ENCODE assay signal across 10 mouse cellular contexts in genomic region chr4:110286841-110287240, GRCm38 (mm10).
DNase-seq lines count a peak whose midpoint lies in the region; ATAC-seq and TF ChIP-seq lines count a peak whose summit lies in the region.
"Had no signal": no experiment of that assay in that cellular context is flagged by ENCODE, and none has a peak within 500 bp of the region (broad histone marks: within the 10 kb centered on the region; RNA-seq: fewer than 3 reads in every experiment).

No protein-coding gene starts in this region.

- no peak for DNase-seq in heart, postnatal 36 days
- no peak for DNase-seq in CH12.LX (ENCODE audit: extremely low read depth)
- DNase-seq in limb, embryonic 14.5 days (ENCODE audit: low spot score), result no peak
- DNase-seq in cerebellum, postnatal 14 days, result no peak
- no peak for DNase-seq in embryo, embryonic 10.5 days (ENCODE audit: low spot score)
- DNase-seq in thymus, postnatal 0 days (ENCODE audit: low spot score), result no peak
- DNase-seq: gastrocnemius, postnatal 10 days; lung, adult 2 months had no signal

- WGBS in heart, embryonic 12.5 days, result 72% methylated on average over 7 of the region's 7 CpGs
- 9% methylated on average over 7 of the region's 7 CpGs for WGBS in forebrain, embryonic 16.5 days
- WGBS in limb, embryonic 14.5 days, result 42% methylated on average over 7 of the region's 7 CpGs

- H3K27ac ChIP-seq in heart, embryonic 12.5 days (ENCODE audit: poor library complexity, severe bottlenecking), result no peak overlapping the region
- no peak overlapping the region for H3K27ac ChIP-seq in CH12.LX (ENCODE audit: insufficient read depth, low read depth)
- peak overlapping the region; percentile 96 for H3K27ac ChIP-seq in forebrain, embryonic 16.5 days (ENCODE audit: low read length)
- H3K27ac ChIP-seq in limb, embryonic 14.5 days (replicated peaks; ENCODE audit: low read depth, low read length), result no peak overlapping the region

- ATAC-seq in heart, embryonic 12.5 days (ENCODE audit: insufficient number of reproducible peaks, low FRiP score), result no peak
- peak; percentile 16; the same call in 1 of the 2 replicates for ATAC-seq in forebrain, embryonic 16.5 days
- ATAC-seq in limb, embryonic 14.5 days (ENCODE audit: low FRiP score, low read depth), result no peak

- no peak for TF ChIP-seq POLR2A in CH12.LX (IDR thresholded peaks at IDR 0.05; ENCODE audit: low read depth, low read length)
- TF ChIP-seq POLR2A in limb, embryonic 14.5 days (IDR thresholded peaks at IDR 0.05; ENCODE audit: borderline replicate concordance, extremely low read depth, insufficient read depth, insufficient read length), result no peak

- H3K4me3 ChIP-seq in heart, embryonic 12.5 days, result peak overlapping the region; percentile 25; the same call in 1 of the 2 replicates
- H3K4me3 ChIP-seq in CH12.LX (replicated peaks in 1 of 3; ENCODE audit: low read depth in 2 of 3, low read length in 2 of 3, poor library complexity in 1 of 3), result no peak overlapping the region
- H3K4me3 ChIP-seq in forebrain, embryonic 16.5 days (replicated peaks; ENCODE audit: low read length), result peak overlapping the region; percentile 50
- 0 out of 2 replicates have a peak overlapping the region, but pooled peaks have one; percentile 9 for H3K4me3 ChIP-seq in limb, embryonic 14.5 days (replicated peaks; ENCODE audit: low read length)

- H3K9me3 ChIP-seq in heart, embryonic 12.5 days (replicated peaks), result no peaks in the 10 kb centered on the region
- H3K9me3 ChIP-seq in CH12.LX (replicated peaks; ENCODE audit: low read length), result no peaks in the 10 kb centered on the region
- H3K9me3 ChIP-seq in forebrain, embryonic 16.5 days (ENCODE audit: control insufficient read depth, low read length), result no peaks in the 10 kb centered on the region
- no peaks in the 10 kb centered on the region for H3K9me3 ChIP-seq in limb, embryonic 14.5 days (ENCODE audit: control insufficient read depth, low read length)

- no peak for TF ChIP-seq CTCF in CH12.LX (conservative IDR thresholded peaks at IDR 0.05 in 1 of 2, IDR thresholded peaks at IDR 0.05 in 1 of 2; ENCODE audit: low read depth in 2 of 2, low read length in 2 of 2)

- H3K79me2 ChIP-seq in CH12.LX (replicated peaks; ENCODE audit: control insufficient read depth, extremely low read depth, insufficient read depth, poor library complexity, severe bottlenecking), result no peaks in the 10 kb centered on the region

- no peak for TF ChIP-seq EP300 in CH12.LX (IDR thresholded peaks at IDR 0.05; ENCODE audit: low read length)

- peaks cover 20% of the 10 kb centered on the region; the same call in 1 of the 2 replicates for H3K4me1 ChIP-seq in heart, embryonic 12.5 days (replicated peaks)
- H3K4me1 ChIP-seq in CH12.LX (ENCODE audit: control insufficient read depth in 1 of 2, insufficient read depth in 2 of 2), result peaks cover 0 to 4% of the 10 kb centered on the region in 2 experiments; a peak in 3 of 4 replicates
- H3K4me1 ChIP-seq in forebrain, embryonic 16.5 days (replicated peaks; ENCODE audit: control insufficient read depth, insufficient read depth, low read length), result peaks cover 19% of the 10 kb centered on the region
- H3K4me1 ChIP-seq in limb, embryonic 14.5 days (ENCODE audit: control insufficient read depth, insufficient read depth, low read length), result peaks cover 17% of the 10 kb centered on the region; the same call in 1 of the 2 replicates

- intact Hi-C loops in heart, postnatal 36 days (cut with DNase I), result no loop called here

- H3K4me2 ChIP-seq in heart, embryonic 12.5 days, result peak overlapping the region; percentile 54
- H3K4me2 ChIP-seq in CH12.LX (ENCODE audit: insufficient read depth, low read depth, poor library complexity, severe bottlenecking), result peak overlapping the region; percentile 79
- H3K4me2 ChIP-seq in forebrain, embryonic 16.5 days (ENCODE audit: low read length), result peak overlapping the region; percentile 53
- peak overlapping the region; percentile 30; the same call in 1 of the 2 replicates for H3K4me2 ChIP-seq in limb, embryonic 14.5 days (replicated peaks; ENCODE audit: low read depth, low read length, severe bottlenecking)

- in situ Hi-C loops in CH12.LX (cut with MboI; ENCODE audit: low pct_ligation_motif_present, low pct_unique_long_range_greater_than_20kb, low sequenced_read_pairs), result no loop called here

- dilution Hi-C loops in CH12.LX (cut with MboI; ENCODE audit: extremely low pct_ligation_motif_present, extremely low pct_unique_long_range_greater_than_20kb, low sequenced_read_pairs), result no loop called here

- no peak for TF ChIP-seq RAD21 in CH12.LX (IDR thresholded peaks at IDR 0.05; ENCODE audit: low read depth, low read length)

- no peak overlapping the region for H3K9ac ChIP-seq in heart, embryonic 12.5 days
- H3K9ac ChIP-seq in CH12.LX (ENCODE audit: insufficient read depth, low read depth), result no peak overlapping the region
- peak overlapping the region; percentile 78 for H3K9ac ChIP-seq in forebrain, embryonic 16.5 days (replicated peaks; ENCODE audit: low read depth, low read length)
- no peak overlapping the region for H3K9ac ChIP-seq in limb, embryonic 14.5 days (ENCODE audit: low read depth, low read length, severe bottlenecking)

- H3K36me3 ChIP-seq in heart, embryonic 12.5 days, result no peaks in the 10 kb centered on the region
- H3K36me3 ChIP-seq in CH12.LX (replicated peaks in 1 of 2; ENCODE audit: control insufficient read depth in 1 of 2, insufficient read depth in 1 of 2, low read length in 1 of 2), result no peaks in the 10 kb centered on the region
- no peaks in the 10 kb centered on the region for H3K36me3 ChIP-seq in forebrain, embryonic 16.5 days (ENCODE audit: control insufficient read depth, insufficient read depth)
- H3K36me3 ChIP-seq in limb, embryonic 14.5 days (ENCODE audit: control insufficient read depth, insufficient read depth, low read length), result no peaks in the 10 kb centered on the region

- H3K27me3 ChIP-seq in heart, embryonic 12.5 days (replicated peaks), result no peaks in the 10 kb centered on the region
- H3K27me3 ChIP-seq in CH12.LX (replicated peaks), result peaks cover 2% of the 10 kb centered on the region
- no peaks in the 10 kb centered on the region for H3K27me3 ChIP-seq in forebrain, embryonic 16.5 days (replicated peaks; ENCODE audit: control insufficient read depth, insufficient read depth, low read length)
- H3K27me3 ChIP-seq in limb, embryonic 14.5 days (ENCODE audit: control insufficient read depth, insufficient read depth, low read length), result no peaks in the 10 kb centered on the region

TF ChIP-seq in CH12.LX, 34 proteins besides CTCF, POLR2A, EP300 and RAD21:
- TF ChIP-seq NELFE (IDR thresholded peaks at IDR 0.05; ENCODE audit: low read depth, low read length) (no peak), MXI1 (IDR thresholded peaks at IDR 0.05; ENCODE audit: low read depth, low read length) (no peak), ZKSCAN1 (IDR thresholded peaks at IDR 0.05; ENCODE audit: borderline replicate concordance, low read depth, low read length) (no peak), RCOR1 (conservative IDR thresholded peaks at IDR 0.05; ENCODE audit: low read depth, low read length) (no peak), ZMIZ1 (IDR thresholded peaks at IDR 0.05; ENCODE audit: low read depth, low read length) (no peak), CHD2 (IDR thresholded peaks at IDR 0.05; ENCODE audit: low read length) (no peak), JUN (IDR thresholded peaks at IDR 0.05; ENCODE audit: insufficient read depth, low read depth, low read length) (no peak), JUND (conservative IDR thresholded peaks at IDR 0.05; ENCODE audit: low read depth, low read length) (no peak), SMC3 (IDR thresholded peaks at IDR 0.05; ENCODE audit: low read depth, low read length) (no peak), POLR2AphosphoS2 (IDR thresholded peaks at IDR 0.05; ENCODE audit: low read depth, low read length) (no peak), HCFC1 (IDR thresholded peaks at IDR 0.05; ENCODE audit: low read depth, low read length) (no peak), USF1 (IDR thresholded peaks at IDR 0.05; ENCODE audit: low read depth, low read length) (no peak), PAX5 (IDR thresholded peaks at IDR 0.05; ENCODE audit: low read length) (no peak), CHD1 (IDR thresholded peaks at IDR 0.05; ENCODE audit: low read depth, low read length) (no peak)

Comparison
In these comparisons a context has a peak if more than half of its experiments do, and no peak if none do; other contexts are left out.
1. H3K4me3 ChIP-seq: peak in heart, embryonic 12.5 days (single experiment), forebrain, embryonic 16.5 days (single experiment) and limb, embryonic 14.5 days (single experiment); none in CH12.LX (0 of 3).
2. Peak in every context shown above with its lines, with median percentiles within 50 percentile points of each other: H3K4me2 ChIP-seq.